Mouse (Mus musculus) CD8-positive naive resting alpha-beta T cell, adult 2 months (primary cell): Measurements from ENCODE around the gene Btg2.

ENCODE experiments used
- DNase-seq, 2 experiments: peaks; one replicate each; pipeline ENCODE4 v3.0.0; 2022; ENCODE audit warnings: low read depth in 2 of 2, low spot score in 2 of 2

The Btg2 gene

GRCm38 (mm10) chr1:134097956-134098725, 19.2 kb upstream of the Btg2 start:
- DNase-seq, result no peak

- DNase-seq, result no peak
Observed at GRCm38 (mm10) chr1:134097080-134097855, 18.3 kb upstream of the Btg2 start.

- no peak for DNase-seq
Observed at GRCm38 (mm10) chr1:134096264-134096934, 17.5 kb upstream of the Btg2 start.

- no peak for DNase-seq
Observed at GRCm38 (mm10) chr1:134095721-134096120, 16.8 kb upstream of the Btg2 start.

- DNase-seq, result no peak
Observed at GRCm38 (mm10) chr1:134095033-134095612, 16.2 kb upstream of the Btg2 start.

- DNase-seq, result no peak
Observed at GRCm38 (mm10) chr1:134093771-134094526, 15.0 kb upstream of the Btg2 start.

GRCm38 (mm10) chr1:134092852-134093770, 14.2 kb upstream of the Btg2 start:
- peak; percentile 85 to 87 for DNase-seq

GRCm38 (mm10) chr1:134092368-134092767, 13.4 kb upstream of the Btg2 start:
- DNase-seq, result no peak

GRCm38 (mm10) chr1:134091851-134092250, 12.9 kb upstream of the Btg2 start:
- DNase-seq, result no peak

GRCm38 (mm10) chr1:134089074-134089473, 10.2 kb upstream of the Btg2 start:
- DNase-seq, result no peak

- DNase-seq, result no peak
Observed at GRCm38 (mm10) chr1:134086811-134087398, 8.0 kb upstream of the Btg2 start.

GRCm38 (mm10) chr1:134086017-134086416, 7.1 kb upstream of the Btg2 start:
- DNase-seq, result no peak

- DNase-seq, result no peak
Observed at GRCm38 (mm10) chr1:134084128-134084527, 5.2 kb upstream of the Btg2 start.

GRCm38 (mm10) chr1:134083676-134084075, 4.8 kb upstream of the Btg2 start:
- no peak for DNase-seq

GRCm38 (mm10) chr1:134082987-134083516, 4.1 kb upstream of the Btg2 start:
- DNase-seq, result peak; percentile 49 to 53

GRCm38 (mm10) chr1:134080881-134081450, 2.0 kb upstream of the Btg2 start:
- no peak for DNase-seq

- DNase-seq, result no peak
Observed at GRCm38 (mm10) chr1:134080406-134080805, 1.5 kb upstream of the Btg2 start.

GRCm38 (mm10) chr1:134079477-134080163, 700 bp upstream of the Btg2 start:
- DNase-seq, result peak in 1 of 2 experiments; percentile 49
